Mouse (Mus musculus): ENCODE measurements around the gene Tbc1d24. TPM values are rescaled to one million over a fixed set of nuclear protein-coding genes. Genes with fewer than 3 reads are reported as not detected.

Gene Tbc1d24
- 10 to 100 TPM; 11.0 to 14.3 TPM for total RNA-seq (2021)
- long read RNA-seq, experiment 1, partial matches to known transcripts, result 0 of 2 reads
- long read RNA-seq, experiment 1, other reads (novel, unspliced or antisense), result 2 of 2 reads
- long read RNA-seq, experiment 2, partial matches to known transcripts, result 0 of 2 reads
- long read RNA-seq, experiment 2, other reads (novel, unspliced or antisense), result 2 of 2 reads

GRCm38 (mm10) chr17:24205284-24205888 lies at the start of gene Tbc1d24:
TSS of gene Tbc1d24 (minus strand) at chr17:24205562.
- peak; percentile 93 to 95 for DNase-seq (ENCODE audit: low spot score in 2 of 2)

- no peak for DNase-seq (ENCODE audit: low spot score in 2 of 2)
Measured at GRCm38 (mm10) chr17:24252329-24252728, 47.0 kb upstream of the Tbc1d24 start.

DNA sequence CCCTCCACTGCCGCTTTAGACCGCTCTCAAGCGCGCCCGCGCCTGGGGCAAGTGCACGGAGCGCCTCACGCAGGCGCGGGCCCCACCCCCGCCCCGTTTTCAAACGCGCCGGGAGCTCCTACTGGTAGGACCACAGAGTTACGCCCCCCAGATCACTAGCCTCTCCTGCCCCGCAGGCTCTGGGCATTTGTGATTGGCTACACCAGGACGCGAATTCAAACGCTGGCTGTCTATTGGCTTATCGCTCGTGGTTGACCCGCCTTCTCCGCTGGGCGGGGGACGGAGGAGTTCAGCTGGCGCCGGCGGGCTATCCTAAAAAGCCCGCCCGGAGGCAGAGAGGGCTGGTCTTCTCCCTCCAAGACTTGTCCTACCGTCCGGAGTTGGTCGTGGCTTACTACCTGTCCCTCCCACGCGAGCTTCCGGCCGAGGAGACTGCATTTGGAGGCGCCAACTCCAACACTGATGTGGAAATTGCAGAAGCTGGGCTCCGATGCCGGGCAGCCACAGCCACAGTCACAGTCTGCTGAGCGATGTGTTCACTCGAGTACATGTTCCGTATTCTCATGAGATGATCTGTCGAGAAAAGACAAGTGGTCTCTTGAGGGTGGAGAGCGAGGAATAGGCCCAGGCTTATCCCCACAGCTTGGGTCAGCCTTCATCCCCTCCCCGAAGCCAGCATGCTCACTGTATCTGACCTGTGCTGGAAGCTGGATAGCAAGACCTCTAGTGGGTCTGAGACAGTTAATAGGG lies 46.1 kb upstream of the Tbc1d24 start, which contains the start of gene Ccnf:
Gene Ccnf, minus strand, starts transcription at position 165 of the 750 bp plus-strand sequence.
- peak; percentile 83 to 86 for DNase-seq (ENCODE audit: low spot score in 2 of 2)

DNA sequence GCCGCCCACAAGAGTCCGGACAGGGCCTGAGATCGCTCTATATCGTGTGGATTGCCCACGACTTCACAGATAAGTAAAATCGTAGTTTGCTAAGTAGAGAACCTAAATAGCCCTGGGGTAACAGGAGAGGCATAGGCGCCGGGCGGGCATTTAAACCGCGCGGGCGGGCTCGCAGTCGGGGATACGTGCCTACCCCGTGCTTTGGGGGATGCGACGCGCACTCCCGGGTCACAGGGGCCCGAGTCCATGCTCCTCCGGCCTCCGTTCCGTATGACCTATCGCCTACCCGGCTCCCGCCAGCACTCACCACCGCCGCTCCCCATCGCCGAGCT lies 45.6 kb upstream of the Tbc1d24 start:
- no peak for DNase-seq (ENCODE audit: low spot score in 2 of 2)

DNA sequence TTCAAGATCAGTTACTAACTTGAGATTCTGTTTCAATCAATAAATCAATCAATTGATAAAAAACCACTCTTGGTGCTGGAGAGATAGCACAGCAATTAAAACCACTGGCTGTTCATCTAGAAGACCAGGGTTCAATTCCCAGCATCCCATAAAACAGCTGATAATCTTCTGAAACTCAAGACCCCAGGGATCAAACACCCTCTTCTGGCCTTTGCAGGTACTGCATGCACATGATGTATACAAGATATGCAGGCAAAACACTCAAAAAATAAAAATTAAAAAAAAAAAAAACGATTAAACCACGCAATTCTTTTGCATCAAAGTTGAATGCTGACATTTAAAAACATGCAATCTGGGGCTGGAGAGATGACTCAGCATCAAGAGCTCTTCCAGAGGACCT lies 43.3 kb upstream of the Tbc1d24 start:
- no peak for DNase-seq (ENCODE audit: low spot score in 2 of 2)

DNA sequence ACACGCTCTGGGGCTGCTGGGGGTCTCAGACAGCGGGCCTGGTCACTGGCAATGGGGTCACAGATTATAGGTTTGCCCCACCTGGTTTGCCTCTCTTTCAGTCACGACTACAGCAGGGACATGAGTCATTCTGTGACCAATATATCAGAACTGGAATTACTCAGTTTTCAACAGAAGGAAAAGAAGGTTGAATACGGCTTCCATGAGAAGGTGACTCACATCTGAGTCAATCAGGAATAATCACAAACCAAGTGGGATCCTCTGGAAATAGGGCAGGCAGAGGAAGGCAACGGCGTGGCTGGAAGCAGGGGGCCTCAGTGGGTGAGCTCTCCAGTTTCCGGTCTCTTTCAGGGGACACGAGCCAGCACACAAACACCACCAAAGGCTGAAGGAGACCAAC lies 38.7 kb upstream of the Tbc1d24 start:
- DNase-seq (ENCODE audit: low spot score in 2 of 2), result no peak

DNA sequence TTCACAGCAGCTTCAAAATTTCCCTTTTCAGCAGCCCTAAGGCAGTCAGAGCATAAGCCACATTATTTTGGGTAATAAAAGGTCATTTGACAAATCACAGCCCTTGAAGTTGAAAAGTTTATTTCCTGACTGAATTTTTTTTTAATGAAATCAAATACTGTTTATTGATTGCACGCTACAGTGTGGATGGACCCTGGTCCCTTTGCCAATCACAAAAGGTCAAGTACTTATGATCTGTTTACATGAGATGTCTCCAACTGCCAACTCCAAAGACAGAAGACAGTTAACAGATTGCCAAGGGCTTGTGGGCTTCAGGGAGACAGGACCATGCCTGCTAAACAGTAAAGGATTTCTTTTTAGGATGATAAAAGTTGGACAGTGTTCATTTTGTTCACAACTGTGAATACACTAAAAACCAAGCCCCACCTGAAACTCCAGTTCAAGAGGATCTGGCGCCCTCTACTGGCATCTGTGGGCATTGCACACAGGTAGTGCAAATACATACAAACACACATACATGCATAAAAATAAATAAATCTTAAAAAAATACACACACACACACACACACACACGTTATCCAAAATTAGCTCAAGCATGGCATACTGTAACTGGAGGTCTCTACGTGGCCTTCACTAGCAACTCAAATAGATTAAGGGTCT lies 38.1 kb upstream of the Tbc1d24 start:
- peak in 1 of 2 experiments; percentile 40 for DNase-seq (ENCODE audit: low spot score in 2 of 2)

DNA sequence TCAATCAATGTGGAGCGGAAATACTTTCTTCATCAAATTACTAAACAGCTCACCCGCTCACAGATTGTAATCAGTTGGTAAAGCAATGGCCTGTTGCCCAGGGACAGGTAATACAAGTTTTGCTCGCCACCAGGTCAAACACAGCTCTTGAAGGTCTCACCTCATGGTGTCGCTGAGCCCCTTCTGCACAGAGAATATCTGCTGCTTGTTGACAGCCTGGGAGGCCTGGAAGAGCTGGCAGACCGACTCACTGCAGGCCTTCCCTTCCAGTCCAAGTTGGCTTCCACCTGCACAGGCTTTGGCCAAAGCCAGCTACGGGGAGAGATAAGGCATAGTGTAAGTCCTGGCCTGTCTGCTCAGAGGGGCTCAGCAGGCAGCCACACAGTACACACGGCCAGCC lies 31.6 kb upstream of the Tbc1d24 start:
- no peak for DNase-seq (ENCODE audit: low spot score in 2 of 2)

DNA sequence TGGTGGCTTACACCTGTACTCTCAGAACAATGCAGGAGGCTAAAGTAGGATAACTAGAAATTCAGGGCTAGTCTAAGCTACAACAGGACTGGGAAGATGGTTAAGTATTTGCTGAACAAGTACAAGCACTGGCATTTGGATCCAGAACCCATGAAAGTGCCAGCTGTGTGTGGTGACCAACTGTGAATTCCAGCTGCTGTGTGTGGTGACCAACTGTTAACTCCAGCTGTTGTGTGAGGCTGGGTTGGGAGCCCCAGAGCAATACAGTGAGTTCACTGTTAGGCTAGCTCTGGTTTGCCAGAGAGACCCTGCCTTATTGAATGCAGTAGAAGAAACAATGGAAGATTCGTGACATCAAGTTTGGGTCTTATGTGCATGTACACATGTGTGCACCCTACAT lies 31.1 kb upstream of the Tbc1d24 start:
- DNase-seq (ENCODE audit: low spot score in 2 of 2), result no peak

DNA sequence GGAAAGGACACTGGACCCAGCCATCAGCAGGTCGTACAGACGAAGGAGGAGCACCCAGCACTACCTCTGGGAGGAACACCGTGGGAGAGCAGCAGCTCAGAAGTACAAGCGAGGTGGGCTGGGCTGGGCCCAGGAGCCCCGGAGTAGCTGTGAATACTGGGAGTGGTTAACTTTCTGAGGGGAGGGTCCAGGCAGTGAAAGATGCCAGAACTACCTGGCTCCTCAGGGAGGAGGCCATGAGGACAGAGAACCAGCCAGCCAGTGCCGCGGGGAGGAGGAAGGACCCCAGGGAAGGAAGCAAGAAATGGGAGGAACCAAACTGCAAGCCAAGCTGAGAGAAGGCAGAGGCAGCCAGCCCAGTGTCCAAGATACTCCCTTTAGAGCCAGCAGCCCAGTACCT lies 22.6 kb upstream of the Tbc1d24 start:
- no peak for DNase-seq (ENCODE audit: low spot score in 2 of 2)

- no peak for DNase-seq (ENCODE audit: low spot score in 2 of 2)
Measured at GRCm38 (mm10) chr17:24226721-24227120, 21.4 kb upstream of the Tbc1d24 start.

DNA sequence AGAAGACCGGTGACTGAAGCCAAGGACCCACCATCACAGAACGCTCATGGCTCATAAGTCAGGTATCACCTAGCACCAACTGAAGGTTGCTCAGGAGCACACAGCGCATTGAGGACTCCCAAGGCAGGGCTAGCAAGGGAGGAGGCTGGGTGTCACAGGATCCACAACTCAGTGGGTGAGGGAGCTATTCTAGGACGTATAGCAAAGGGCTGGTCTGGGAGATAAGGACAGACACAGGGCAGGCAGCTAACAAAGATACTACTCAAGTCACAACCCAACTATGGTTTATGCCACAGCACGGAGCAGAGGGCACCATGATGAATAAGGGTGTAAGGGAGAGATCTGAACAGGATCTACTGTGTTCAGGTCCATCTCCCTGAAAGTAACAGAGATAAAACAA lies 20.5 kb upstream of the Tbc1d24 start:
- DNase-seq (ENCODE audit: low spot score in 2 of 2), result no peak

DNA sequence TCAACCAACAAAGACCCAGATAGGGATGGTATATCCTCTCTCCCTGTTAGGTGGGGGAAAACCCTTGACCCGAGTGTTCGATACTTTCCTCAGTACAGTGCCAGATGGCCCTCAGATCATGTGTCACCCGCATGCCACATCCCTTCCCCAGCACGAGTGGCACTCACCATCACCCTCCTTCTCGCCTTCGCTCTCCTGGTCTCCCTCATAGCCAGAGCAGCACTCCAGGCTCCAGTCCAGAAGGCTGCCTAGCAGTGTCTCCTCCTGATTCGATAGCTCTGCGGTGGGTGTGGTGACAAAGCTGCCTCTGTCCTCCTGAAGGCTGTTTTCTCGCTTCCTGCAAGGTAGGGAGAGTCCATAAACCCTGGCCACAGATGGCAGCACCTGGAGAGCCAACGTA lies 19.4 kb upstream of the Tbc1d24 start:
- DNase-seq (ENCODE audit: low spot score in 2 of 2), result no peak

GRCm38 (mm10) chr17:24223513-24223912 lies 18.2 kb upstream of the Tbc1d24 start:
- no peak for DNase-seq (ENCODE audit: low spot score in 2 of 2)

GRCm38 (mm10) chr17:24222653-24223052 lies 17.3 kb upstream of the Tbc1d24 start:
- DNase-seq (ENCODE audit: low spot score in 2 of 2), result no peak

- peak; percentile 86 to 89 for DNase-seq (ENCODE audit: low spot score in 2 of 2)
Measured at GRCm38 (mm10) chr17:24220435-24221411, 15.4 kb upstream of the Tbc1d24 start, which contains the start of gene Tedc2. TSS of gene Tedc2 (minus strand) at chr17:24220851.

GRCm38 (mm10) chr17:24216836-24217235 lies 11.5 kb upstream of the Tbc1d24 start:
- no peak for DNase-seq (ENCODE audit: low spot score in 2 of 2)

GRCm38 (mm10) chr17:24213186-24213585 lies 7.8 kb upstream of the Tbc1d24 start:
- DNase-seq (ENCODE audit: low spot score in 2 of 2), result no peak

DNA sequence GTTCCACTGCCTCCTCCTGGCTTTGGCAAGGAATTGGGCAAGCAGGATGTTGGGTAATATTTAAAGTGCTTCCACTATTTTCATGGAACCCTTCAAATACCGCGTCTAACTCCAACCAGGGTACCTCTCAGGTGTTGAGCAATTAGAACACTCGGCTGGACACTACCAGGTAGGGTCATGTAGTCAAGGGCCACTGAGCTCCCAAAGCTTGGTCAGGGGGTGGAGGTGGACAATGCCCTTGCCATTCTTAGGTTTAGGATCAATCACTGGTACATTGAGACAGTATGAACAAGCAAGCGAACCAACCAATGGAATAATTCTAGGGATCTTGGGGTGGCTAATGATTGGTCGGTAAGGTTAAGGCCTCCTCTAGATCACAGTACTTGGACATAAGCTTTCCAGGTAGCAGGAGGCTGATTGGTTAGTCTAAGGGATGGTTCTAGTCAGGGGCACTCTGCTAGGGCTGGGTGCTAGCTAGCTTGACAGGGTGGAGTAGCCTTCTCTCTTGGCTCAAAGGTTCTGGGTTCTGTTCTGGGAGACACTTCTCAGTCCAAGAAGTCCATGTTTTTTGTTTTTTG lies 7.2 kb upstream of the Tbc1d24 start:
- DNase-seq (ENCODE audit: low spot score in 2 of 2), result no peak

Data from adrenal gland, adult 18-20 months (tissue).